Mouse (Mus musculus) heart, postnatal 36 days (tissue): ENCODE data around the gene Cth. TPM values are rescaled to one million over a fixed set of nuclear protein-coding genes. Genes with fewer than 3 reads are reported as not detected.

Source experiments
- DNase-seq, 2 experiments: peaks; one replicate each; pipeline ENCODE4 v3.0.0; 2021 to 2022
- intact Hi-C: fragments of 180-260 bp; cut with DNase I; formaldehyde crosslinking; loops from one replicate; pipeline ENCODE4 v1.15.1; 2025
- total RNA-seq, 2 experiments: library from RNA; stranded (reverse); gene quantifications; 2 replicates each; pipeline ENCODE4 v1.2.3; 2021

Gene Cth
- total RNA-seq, 2 experiments from 2014 or later = 2.8 to 5.1 TPM

- intact Hi-C loops = no loop called here
- DNase-seq = no peak
These were observed 8.5 kb downstream of the Cth start for GRCm38 (mm10) chr3:157916336-157916735.

DNA sequence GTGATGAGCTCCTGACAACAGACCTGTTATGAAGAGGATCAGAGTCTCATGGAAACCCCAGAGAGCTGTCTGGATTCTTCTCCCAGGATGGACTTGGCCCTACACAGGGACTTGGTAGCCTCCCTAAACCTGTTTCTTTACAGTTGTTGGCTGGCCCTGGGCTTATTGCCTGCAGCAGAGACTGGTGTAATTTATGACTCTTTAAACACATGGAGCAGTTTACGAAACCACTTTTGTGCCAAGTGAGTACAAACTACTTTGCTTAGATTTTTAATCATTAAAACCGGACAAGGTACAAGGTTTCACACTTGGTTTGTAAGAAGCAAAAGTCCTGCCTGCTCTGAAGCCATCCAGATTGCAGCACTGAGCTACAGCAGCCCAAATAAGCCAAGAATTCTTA lies 12.7 kb downstream of the Cth start:
- DNase-seq = no peak
- intact Hi-C loops = no loop called here

DNA sequence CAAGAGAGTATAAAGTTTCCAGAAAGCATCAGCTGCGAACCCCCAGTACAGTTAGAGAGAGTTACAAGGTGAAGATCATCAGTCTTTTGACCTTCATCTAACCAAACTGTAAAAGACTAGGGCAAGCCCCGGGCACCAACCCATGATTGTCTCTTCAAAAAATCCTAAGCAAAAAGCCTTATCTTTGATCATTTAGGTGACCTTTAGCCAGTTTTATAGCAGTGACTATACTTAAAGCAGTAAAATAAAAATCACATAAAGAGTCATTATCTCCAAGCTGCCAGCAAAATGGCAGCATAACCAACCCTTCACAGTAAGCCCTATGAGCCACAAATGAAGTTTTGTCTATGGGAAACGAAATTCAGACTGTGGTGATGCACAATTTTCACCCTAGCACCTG lies 14.6 kb downstream of the Cth start:
- no peak for DNase-seq
- intact Hi-C loops = no loop called here

- no peak for DNase-seq
- intact Hi-C loops = no loop called here
These were observed 16.7 kb downstream of the Cth start for GRCm38 (mm10) chr3:157908166-157908565.

GRCm38 (mm10) chr3:157901721-157902120 lies 23.2 kb downstream of the Cth start:
- intact Hi-C loops = no loop called here
- DNase-seq = no peak

DNA sequence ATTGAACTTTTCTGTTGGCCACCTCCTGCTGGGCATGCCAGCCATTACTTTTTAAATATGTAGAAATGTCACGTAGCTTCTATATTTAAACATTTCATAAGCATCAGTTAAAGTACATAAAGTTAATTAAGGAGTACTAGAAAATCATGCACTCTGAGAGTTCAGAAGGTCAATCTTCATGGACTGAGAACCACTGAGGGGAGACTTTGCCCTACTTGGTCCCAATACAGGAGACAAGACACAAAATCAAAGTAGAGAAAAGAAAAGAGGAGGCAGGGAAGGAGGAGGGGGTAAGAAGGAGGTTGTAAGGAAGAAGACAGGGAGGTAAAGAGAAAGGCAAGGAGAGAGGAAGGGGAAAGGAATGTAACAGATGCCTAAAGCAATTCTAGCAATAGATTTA lies 24.9 kb downstream of the Cth start:
- intact Hi-C loops = no loop called here
- DNase-seq = no peak

DNA sequence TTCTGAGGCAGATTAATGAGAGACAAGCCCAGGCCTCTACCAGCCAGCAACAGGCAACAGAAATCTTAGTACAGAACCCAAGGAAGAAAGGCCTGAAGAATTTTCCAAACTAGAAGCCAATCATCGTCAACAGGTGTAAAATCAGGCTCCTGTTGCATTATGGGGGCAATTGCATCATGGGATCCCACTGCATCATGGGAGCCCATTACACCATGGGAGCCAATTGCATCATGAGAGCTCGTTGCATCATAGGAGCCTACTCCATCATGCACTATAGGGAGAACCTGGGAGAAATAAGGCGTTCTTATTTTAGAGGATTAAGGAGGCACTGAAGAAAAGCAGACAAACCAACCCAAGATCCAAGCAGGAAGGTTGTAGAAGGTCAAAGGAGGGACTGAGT lies 27.2 kb downstream of the Cth start:
- no peak for DNase-seq
- intact Hi-C loops = no loop called here

GRCm38 (mm10) chr3:157891819-157892218 lies 33.1 kb downstream of the Cth start:
- intact Hi-C loops = no loop called here
- DNase-seq = no peak

DNA sequence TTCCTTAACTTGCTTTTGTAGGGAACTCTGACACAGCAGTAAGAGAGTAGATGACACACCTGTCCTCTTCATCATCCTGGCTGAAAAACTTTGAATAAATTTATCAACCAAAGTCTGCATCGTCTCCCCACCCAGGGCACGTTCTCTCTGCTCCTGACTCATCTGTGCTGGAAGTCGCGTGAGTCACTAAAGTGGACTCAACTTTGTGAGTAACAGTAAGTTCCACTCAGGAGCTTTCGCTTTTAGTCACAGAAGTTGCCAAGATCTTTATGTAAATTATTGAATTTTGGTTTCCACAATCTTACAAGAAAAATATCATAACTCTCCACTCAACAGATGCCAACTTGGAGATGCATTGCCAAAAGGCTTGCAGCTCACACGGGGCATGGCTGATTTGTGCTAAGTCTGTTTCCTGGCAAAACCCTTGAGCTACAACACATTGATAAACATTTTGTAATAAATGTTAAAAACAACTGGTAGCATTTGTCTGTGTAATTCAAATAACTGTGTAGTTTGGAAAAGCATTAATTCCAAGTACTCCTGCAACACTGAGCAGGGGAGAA lies 40.7 kb downstream of the Cth start:
- no peak for DNase-seq
- intact Hi-C loops = no loop called here

- intact Hi-C loops = no loop called here
- DNase-seq = no peak
These were observed 41.8 kb downstream of the Cth start for GRCm38 (mm10) chr3:157883085-157883484.

DNA sequence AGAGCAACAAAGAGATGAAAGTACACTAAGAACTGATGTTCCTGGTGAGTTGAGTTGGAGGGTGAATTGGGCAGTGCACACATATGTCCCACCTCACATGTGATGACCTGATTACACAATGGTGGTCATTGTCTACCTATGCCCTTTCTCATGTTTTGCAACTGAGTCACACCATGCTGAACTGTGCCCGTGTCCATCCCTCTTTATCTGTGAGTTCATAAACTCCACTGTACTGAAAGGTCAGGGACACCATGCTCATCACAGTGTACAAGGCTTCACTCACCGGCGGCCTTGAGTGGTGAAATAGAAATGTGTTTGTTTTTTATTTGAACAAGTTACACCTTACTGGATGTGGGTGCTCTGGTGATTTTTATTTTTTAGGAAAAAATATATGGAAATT lies 42.9 kb downstream of the Cth start:
- intact Hi-C loops = no loop called here
- DNase-seq = no peak

DNA sequence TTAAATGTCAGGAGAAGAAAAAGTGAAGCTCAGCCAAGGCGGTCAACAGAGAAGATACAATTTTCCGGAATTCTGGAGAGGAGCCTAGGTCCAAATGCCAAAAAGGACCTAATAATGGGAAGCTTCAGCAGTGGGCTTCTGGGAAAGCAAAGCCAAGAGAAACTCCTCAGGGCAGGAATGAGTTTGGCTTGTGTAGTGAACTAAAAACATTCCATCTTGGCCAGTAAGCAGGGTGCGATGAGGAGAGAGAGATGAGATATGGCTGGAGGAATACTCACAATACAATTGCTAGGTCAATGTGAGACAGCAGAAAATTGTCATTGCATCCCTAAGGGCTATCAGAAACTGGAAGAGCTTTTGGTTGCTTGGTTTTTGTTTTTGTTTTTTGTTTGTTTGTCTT lies 43.9 kb downstream of the Cth start:
- DNase-seq = no peak
- intact Hi-C loops = no loop called here

- intact Hi-C loops = no loop called here
- DNase-seq = no peak
These were observed 47.0 kb downstream of the Cth start for GRCm38 (mm10) chr3:157877847-157878246.

- peak; percentile 14 to 25 for DNase-seq
- intact Hi-C loops = loop anchor here (1.0 kb wide), 1 partner anchor 201 kb away; no protein-coding TSS in a partner anchor
These were observed 48.3 kb downstream of the Cth start for GRCm38 (mm10) chr3:157876439-157877156.

DNA sequence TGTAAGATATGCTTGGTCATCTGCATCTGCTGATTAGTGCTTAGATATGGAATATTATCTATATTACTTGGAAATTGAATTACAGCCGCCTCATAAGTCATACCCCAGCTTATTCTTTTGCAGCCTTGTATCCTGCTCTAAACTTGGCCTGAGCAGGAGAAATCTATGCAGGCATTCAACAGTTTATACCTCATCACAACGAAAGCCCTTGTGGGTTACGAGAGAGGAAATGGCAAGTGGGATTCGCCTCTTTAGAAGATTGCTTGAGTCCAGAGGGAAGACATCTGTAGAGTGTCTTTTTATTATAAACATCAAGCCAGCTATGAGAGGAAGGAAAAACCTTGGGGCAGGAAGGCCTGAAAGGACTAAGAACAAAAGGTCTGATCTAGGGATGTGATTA lies 52.0 kb downstream of the Cth start:
- intact Hi-C loops = no loop called here

DNA sequence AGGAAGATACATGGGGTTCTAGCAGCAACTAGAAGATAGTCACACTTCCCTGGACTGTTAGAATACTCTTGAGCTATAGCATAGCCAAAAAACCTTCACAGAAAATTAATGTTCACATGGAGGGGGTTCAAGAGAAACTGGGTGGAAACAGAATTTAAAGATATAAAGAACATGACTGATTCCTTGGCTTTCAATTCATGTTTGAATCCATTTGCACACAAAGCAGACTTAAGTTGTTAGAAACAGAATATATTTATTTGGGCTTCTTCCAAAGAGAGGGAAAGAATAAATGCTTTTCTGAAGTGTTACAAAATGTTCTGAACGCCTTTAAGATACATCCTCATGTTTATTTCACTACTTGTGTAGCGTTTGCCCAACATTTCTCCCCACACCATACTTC lies 57.0 kb downstream of the Cth start:
- intact Hi-C loops = no loop called here
- no peak for DNase-seq

More for the DNA sequence above, 52.0 kb downstream of the Cth start:
- DNase-seq = no peak

- no peak for DNase-seq
- intact Hi-C loops = no loop called here
These were observed 58.6 kb downstream of the Cth start for GRCm38 (mm10) chr3:157866251-157866650.

DNA sequence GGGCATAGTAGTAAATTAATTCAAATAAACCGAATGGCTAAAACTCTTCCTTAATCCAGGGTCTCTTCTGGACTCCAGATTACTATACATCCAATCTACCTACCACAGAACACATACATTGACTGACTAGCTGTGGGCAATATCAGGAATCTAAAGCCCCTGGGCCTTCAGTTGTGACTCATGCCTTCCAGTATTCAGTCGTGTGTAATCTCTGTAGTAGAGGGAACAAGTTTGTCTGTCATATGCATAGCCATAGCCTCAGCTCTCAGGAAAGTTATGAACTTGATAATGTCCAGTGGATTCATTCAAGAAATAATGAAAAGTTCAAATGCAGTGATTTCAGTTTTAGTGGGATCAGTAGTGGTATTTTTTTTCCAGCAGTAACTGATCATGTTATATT lies 59.0 kb downstream of the Cth start:
- no peak for DNase-seq
- intact Hi-C loops = no loop called here

GRCm38 (mm10) chr3:157865431-157865830 lies 59.4 kb downstream of the Cth start:
- no peak for DNase-seq
- intact Hi-C loops = no loop called here

- no peak for DNase-seq
- intact Hi-C loops = no loop called here
These were observed 72.1 kb downstream of the Cth start for GRCm38 (mm10) chr3:157852806-157853205.

DNA sequence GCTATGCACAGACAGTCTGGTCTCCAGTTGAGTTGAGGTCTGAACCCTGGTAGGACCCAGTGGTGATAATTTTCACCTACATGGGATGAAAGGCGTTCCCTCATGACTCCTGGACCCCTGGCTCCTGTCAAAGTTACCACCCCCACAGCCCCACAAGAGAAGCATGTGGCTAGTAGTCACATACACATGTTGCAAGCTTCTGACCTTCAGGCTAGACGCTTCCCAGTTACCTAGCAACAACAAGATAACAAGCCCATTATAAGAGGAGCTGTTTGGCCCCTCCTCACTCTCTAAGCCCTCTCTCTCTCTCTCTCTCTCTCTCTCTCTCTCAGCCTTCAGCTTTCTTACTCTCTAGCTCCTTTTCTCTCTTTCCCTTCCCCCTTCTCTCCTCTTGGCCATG lies 76.4 kb downstream of the Cth start:
- DNase-seq = no peak
- intact Hi-C loops = no loop called here
